Mouse (Mus musculus) adrenal gland, postnatal 36 days (tissue): Measurements from ENCODE around the gene 9230102O04Rik. TPM values are rescaled to one million over a fixed set of nuclear protein-coding genes. Genes with fewer than 3 reads are reported as not detected.

ENCODE experiments used
- DNase-seq, 2 experiments: peaks; one replicate each; pipeline ENCODE4 v3.0.0; 2021; ENCODE audit warnings: mixed read lengths in 1 of 2
- long read RNA-seq, 2 experiments: library from polyadenylated mRNA; stranded (forward); transcript quantifications; one replicate each; pipeline ENCODE4 v2.0.0; 2021; ENCODE audit warnings: borderline sequencing depth in 2 of 2
- total RNA-seq, 2 experiments: library from RNA; stranded (reverse); gene quantifications; 2 replicates each; pipeline ENCODE4 v1.2.3; 2021

Gene 9230102O04Rik
- total RNA-seq: not detected
- long read RNA-seq, experiment 1, partial matches to known transcripts: 0 of 1 reads
- long read RNA-seq, experiment 1, other reads (novel, unspliced or antisense): 1 of 1 reads
- long read RNA-seq, experiment 2: 0 reads

- no peak for DNase-seq
Measured at GRCm38 (mm10) chr2:9888913-9889650, at the start of gene 9230102O04Rik. Gene 9230102O04Rik, minus strand, starts transcription at chr2:9889540.

DNA sequence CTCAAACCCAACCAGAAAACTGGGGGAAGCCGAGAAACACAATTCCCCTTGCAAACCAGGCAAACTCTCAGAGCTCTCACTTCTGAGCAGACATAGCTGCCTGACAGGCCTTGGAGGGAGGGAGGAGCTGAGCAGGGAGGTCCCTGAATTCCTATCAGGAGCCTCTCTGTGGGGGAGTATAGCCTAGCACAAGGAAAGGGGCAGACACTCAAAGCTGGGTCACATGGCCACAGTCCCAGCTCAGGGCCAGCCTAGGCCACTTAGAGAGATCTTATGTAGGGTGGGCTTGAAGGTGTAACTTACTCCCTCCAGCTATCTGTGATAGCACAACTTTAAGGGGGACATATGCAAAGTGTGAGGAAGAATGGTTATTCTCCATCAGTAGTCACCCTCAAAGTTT, 46.6 kb upstream of the 9230102O04Rik start:
- no peak for DNase-seq

DNA sequence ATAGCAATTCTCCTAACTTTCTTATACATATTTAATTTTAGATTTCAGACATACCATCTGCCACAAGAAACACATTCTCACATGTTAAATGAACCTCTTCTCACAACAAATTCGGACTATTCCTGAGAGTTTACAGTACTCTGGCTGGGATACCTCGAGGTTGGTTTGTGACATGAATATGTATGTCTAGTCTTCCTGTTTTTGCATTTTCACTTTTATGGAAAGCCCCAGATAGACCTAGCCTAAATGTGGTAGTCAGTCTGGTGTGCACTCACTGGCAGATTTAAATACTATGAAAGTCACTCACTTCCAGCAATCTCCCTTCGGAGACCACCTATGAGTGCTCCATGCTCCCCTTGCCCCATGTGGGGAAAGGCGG, 37.6 kb upstream of the 9230102O04Rik start:
- DNase-seq: no peak

GRCm38 (mm10) chr2:9926194-9926904, 37.0 kb upstream of the 9230102O04Rik start:
- no peak for DNase-seq

DNA sequence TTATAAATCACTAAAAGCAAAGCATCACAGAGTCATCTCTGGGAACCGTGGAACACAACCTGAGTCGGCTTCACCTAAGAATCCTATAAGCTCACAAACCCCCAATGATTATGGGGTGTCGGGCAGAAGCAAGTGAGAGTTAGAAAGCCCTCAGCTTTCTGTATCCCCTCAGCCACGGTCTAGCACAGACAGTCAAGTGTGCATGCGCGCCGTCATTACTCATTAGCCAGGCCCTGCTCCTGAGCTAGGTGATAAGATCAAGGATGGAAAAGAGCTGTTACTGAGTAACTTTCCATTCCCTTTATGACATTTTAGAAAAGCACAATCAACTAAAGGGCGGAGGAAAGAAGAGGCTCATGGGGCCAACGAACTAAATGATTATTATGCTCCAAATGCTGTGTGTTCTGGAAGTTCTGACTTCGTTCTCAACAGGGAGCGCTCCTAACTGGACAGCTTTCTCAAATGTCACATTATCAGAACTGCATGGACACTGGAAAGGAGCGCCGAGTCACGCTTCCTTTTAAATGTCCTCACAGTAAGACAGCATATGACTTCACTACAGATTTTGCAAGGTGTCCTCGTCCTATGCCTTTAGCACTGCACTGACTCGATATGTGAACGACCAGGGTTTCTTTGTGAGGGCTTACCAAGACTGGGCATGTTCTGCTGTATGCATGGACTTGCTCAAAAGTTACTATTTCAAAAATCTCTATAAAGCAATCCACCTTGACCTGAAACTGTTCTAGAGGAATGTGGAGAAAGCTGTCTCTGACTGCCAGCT, 29.5 kb upstream of the 9230102O04Rik start:
- DNase-seq: peak; percentile 25 to 48

GRCm38 (mm10) chr2:9917602-9918001, 28.3 kb upstream of the 9230102O04Rik start:
- no peak for DNase-seq

GRCm38 (mm10) chr2:9905995-9906394, 16.7 kb upstream of the 9230102O04Rik start:
- DNase-seq: no peak

DNA sequence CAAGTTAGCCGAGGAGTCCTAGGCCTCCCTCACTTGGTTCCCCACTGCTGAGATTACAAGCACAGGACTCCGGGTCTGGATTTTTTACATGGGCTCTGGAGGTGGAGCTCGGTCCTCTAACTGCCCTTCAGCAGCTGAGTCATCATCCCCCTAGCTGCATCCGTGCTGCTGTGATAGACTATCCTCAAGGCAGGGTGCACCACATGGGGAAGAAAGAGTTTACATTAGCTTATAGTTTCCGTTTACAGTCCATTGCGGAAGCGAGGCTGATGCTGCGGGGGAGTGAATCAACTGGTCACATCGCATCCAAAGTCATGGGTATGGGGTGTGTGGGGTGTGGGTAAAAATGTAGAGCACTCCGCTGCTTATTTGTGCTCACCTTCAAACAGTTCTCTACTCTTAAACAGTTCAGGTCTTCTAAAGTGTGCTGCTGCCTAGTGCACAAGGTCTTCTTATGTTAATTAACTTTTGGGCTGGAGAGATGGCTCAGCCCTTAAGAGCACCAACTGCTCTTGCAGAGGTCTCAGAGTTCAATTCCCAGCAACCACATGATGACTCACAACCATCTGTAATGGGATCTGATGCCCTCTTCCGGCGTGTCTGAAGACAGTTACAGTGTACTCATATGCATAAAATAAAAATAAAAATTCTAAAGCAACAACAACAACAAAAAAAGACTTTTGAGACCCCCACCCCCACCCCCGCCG, 14.7 kb upstream of the 9230102O04Rik start:
- no peak for DNase-seq

DNA sequence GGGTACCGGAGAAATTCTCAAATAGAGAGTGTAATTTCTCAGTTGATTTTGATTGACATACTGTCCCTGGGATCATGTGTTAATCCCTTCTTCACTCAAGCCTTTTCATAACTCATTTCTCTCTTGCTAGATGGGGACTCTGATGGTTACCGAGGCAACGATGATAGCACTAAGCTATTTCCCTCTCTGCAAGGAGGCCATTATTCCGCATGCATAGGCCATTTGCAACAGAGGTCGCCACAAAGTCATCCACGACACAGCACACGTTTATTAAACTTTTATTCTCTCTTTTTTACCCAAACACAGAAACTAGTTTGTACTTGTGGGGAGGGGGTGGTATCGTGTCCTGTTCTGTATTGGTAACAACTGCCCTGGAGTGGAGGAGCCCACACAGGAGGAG, 8.5 kb upstream of the 9230102O04Rik start:
- DNase-seq: no peak

GRCm38 (mm10) chr2:9896097-9896770, 6.9 kb upstream of the 9230102O04Rik start:
- DNase-seq: no peak

DNA sequence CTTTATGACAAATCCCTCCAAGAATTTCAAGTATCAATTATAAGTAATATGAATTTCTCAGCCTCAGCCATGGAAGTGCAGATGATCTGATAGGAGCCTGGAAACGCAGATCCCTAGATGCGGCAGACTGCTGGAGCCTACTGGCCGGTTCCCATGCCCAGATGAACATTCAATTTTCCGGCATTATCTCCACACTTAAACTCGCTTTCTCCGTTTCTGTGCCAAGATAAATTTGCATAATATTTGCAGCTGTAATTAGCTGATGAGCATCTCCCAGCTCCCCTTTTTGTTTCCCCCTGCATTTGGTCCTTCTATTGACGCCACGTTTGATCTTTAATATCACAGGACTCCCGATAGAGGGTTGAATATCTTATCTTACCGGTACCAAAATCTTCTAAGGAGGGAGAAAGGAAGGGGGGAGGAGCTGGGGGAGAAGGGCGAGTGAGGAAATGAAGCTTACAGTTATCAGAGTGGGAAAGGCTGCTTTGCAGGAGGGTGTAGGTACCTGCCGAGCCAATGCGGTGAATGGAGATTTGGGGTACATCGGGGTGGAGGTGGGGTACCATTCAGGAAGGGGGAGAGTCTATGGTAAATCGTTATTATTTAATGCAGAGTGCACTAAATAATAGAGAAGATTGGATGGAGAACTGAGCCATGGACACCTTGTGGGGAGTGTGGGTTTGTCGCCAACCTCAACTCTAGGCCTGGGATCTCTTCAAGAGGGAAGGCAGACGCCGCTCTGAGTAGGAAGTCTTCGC, 5.7 kb upstream of the 9230102O04Rik start:
- DNase-seq: no peak

DNA sequence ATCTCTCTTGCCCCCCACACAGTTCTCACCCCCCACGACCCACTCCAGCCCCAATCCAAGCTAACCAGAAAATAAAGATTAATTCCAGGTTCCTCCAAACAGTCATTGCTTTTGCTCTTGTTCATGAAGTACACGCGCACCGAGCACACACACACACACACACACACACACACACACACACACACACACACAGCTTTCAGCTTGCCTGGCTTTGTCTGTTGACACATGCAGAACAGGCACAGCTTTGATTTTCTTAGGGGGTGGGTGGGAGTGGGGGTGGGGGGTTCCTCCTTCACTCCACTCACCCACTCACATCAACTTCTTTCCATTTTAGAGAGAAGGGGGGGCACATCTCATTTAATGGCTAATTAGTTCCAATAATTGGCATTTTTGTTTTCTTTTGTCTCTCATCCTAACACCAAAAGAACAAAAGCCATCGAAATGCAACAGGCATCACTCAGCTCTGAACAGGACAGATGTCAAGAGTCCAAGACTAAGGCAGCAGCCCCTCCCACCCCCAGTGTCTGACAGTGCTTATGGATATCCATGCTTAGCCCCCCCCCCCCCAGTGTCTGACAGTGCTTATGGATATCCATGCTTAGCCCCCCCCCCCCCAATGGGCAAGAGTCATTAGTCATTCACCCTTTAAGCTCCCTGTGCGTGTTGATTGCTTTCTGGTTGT, 4.1 kb upstream of the 9230102O04Rik start:
- no peak for DNase-seq

- no peak for DNase-seq
Measured at GRCm38 (mm10) chr2:9892541-9892940, 3.2 kb upstream of the 9230102O04Rik start.

- no peak for DNase-seq
Measured at GRCm38 (mm10) chr2:9890906-9891305, 1.6 kb upstream of the 9230102O04Rik start.

GRCm38 (mm10) chr2:9890251-9890650, 911 bp upstream of the 9230102O04Rik start:
- no peak for DNase-seq

- no peak for DNase-seq
Measured at GRCm38 (mm10) chr2:9889651-9890183, 377 bp upstream of the 9230102O04Rik start, which contains the start of gene Gata3. Gene Gata3, minus strand, starts transcription at chr2:9890034.

- no peak for DNase-seq
Measured at GRCm38 (mm10) chr2:9887636-9888035, 1.7 kb downstream of the 9230102O04Rik start.

DNA sequence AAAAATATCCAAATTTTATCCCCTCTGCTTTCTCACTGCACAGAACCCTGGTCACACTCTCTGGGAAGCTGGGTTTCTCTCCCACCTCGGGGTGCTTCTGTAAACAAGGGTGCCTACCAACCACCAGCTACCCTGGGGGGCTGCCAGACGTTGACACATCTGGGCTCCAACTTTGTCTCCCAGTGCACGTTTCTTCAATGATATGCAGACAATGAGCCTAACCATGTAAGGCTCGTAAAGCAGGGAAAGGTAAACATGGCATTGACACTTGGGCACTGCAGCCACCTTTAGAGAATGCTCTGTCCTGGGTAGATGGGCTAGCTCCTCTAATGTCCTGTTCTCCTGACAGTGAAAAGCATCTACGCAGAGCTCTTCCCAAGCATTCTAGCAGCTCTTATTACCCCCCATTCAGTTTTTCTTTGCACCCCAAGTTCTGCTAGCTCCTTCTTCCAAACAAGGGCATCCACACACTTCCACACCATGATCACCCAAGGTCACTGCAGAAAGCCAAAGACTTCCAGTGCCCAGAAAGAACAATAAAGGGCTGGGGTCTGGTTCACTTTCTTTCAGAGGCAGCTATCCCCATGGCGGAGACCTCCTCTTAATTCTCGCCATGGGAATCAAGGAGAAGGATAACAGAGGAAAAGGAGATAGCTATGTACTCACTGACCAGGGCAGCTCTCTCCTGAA, 2.3 kb downstream of the 9230102O04Rik start:
- no peak for DNase-seq

DNA sequence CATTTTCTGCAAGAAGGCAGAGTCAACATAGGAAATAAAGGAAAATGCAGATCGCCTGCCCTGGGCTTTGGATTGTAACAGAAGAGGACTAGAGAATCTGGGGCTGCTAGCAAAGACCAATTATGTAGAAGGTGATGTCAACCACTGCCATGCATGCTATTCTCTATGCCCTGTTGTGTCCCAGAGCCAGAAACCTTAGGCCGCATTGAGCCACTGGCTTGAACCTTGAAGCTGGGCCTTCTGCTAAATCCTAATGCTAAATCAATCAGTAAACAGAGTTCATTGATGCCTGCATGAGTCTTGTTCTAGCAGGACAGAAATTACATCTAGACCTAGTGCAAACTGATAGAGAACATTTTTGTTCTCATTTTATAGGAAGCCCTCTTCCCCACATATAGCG, 3.3 kb downstream of the 9230102O04Rik start:
- DNase-seq: no peak
